ENCODE assay signal across 9 mouse cellular contexts in genomic region chr2:156474111-156474510, GRCm38 (mm10). TPM values are rescaled to one million over a fixed set of nuclear protein-coding genes. Genes with fewer than 3 reads are reported as not detected.
DNase-seq lines count a peak whose midpoint lies in the region; ATAC-seq and TF ChIP-seq lines count a peak whose summit lies in the region.
"Had no signal": no experiment of that assay in that cellular context is flagged by ENCODE, and none has a peak within 500 bp of the region (broad histone marks: within the 10 kb centered on the region; RNA-seq: fewer than 3 reads in every experiment).

No protein-coding gene starts in this region.

- no peaks in the 10 kb centered on the region for H3K27me3 ChIP-seq in hindbrain, postnatal 0 days (ENCODE audit: insufficient read depth, low read length)
- H3K27me3 ChIP-seq in hindbrain, embryonic 10.5 days (ENCODE audit: insufficient read depth, poor library complexity, severe bottlenecking), result peaks cover 37% of the 10 kb centered on the region
- no peaks in the 10 kb centered on the region for H3K27me3 ChIP-seq in neural tube, embryonic 15.5 days (replicated peaks)

- no peak overlapping the region for H3K27ac ChIP-seq in hindbrain, postnatal 0 days
- no peak overlapping the region for H3K27ac ChIP-seq in hindbrain, embryonic 10.5 days
- H3K27ac ChIP-seq in neural tube, embryonic 15.5 days (replicated peaks), result 0 out of 2 replicates have a peak overlapping the region, but pooled peaks have one; percentile 81

- TF ChIP-seq CTCF in hindbrain, postnatal 0 days (IDR thresholded peaks at IDR 0.05; ENCODE audit: low read depth), result no peak

- ATAC-seq in cerebellum, adult (ENCODE audit: insufficient number of reproducible peaks, low FRiP score, low TSS enrichment), result no peak
- 0 out of 2 replicates have a peak, but pooled peaks have one; percentile 6 for ATAC-seq in hindbrain, postnatal 0 days
- no peak for ATAC-seq in neural tube, embryonic 15.5 days (ENCODE audit: low FRiP score)

- DNase-seq in cerebellum, adult 11-12 months, result peak; percentile 65
- DNase-seq in hindbrain, postnatal 0 days (ENCODE audit: low spot score), result no peak
- DNase-seq in hindbrain, embryonic 10.5 days (ENCODE audit: low spot score), result no peak
- DNase-seq in lung, postnatal 10 days, result peak; percentile 9
- no peak for DNase-seq in lung, postnatal 14 days
- DNase-seq in layer of hippocampus, adult 9-10 months (ENCODE audit: low spot score), result no peak
- DNase-seq: B cell, adult 2 months had no signal

- no peak overlapping the region for H3K4me3 ChIP-seq in hindbrain, postnatal 0 days (ENCODE audit: low read length)
- no peak overlapping the region for H3K4me3 ChIP-seq in hindbrain, embryonic 10.5 days
- H3K4me3 ChIP-seq in neural tube, embryonic 15.5 days (replicated peaks), result no peak overlapping the region

- no peaks in the 10 kb centered on the region for H3K36me3 ChIP-seq in hindbrain, postnatal 0 days (ENCODE audit: insufficient read depth, low read length)
- no peaks in the 10 kb centered on the region for H3K36me3 ChIP-seq in hindbrain, embryonic 10.5 days
- H3K36me3 ChIP-seq in neural tube, embryonic 15.5 days, result no peaks in the 10 kb centered on the region

- H3K9me3 ChIP-seq in hindbrain, postnatal 0 days (ENCODE audit: low read length), result no peaks in the 10 kb centered on the region
- H3K9me3 ChIP-seq in hindbrain, embryonic 10.5 days, result no peaks in the 10 kb centered on the region
- H3K9me3 ChIP-seq in neural tube, embryonic 15.5 days (replicated peaks), result no peaks in the 10 kb centered on the region

- no peak overlapping the region for H3K9ac ChIP-seq in hindbrain, postnatal 0 days (replicated peaks; ENCODE audit: low read length)
- no peak overlapping the region for H3K9ac ChIP-seq in neural tube, embryonic 15.5 days (replicated peaks)

- peaks cover 21% of the 10 kb centered on the region for H3K4me1 ChIP-seq in hindbrain, postnatal 0 days (ENCODE audit: insufficient read depth, low read length)
- H3K4me1 ChIP-seq in hindbrain, embryonic 10.5 days (replicated peaks), result peaks cover 62% of the 10 kb centered on the region
- peaks cover 50% of the 10 kb centered on the region for H3K4me1 ChIP-seq in neural tube, embryonic 15.5 days

- 29% methylated on average over 3 of the region's 3 CpGs for WGBS in hindbrain, postnatal 0 days
- 54% methylated on average over 3 of the region's 3 CpGs for WGBS in hindbrain, embryonic 10.5 days
- WGBS in neural tube, embryonic 15.5 days, result 40% methylated on average over 3 of the region's 3 CpGs

- H3K4me2 ChIP-seq in hindbrain, postnatal 0 days (ENCODE audit: low read depth, low read length), result no peak overlapping the region
- peak overlapping the region; percentile 92 for H3K4me2 ChIP-seq in neural tube, embryonic 15.5 days

RNA-seq across cellular contexts. Expression of gene Epb41l1, which starts 53.4 kb away (rescaled TPM):
- total RNA-seq in hindbrain, postnatal 0 days (2014; rRNA removed), result 228 and 259 TPM in 2 replicates
- polyA plus RNA-seq in hindbrain, postnatal 0 days (2015; fragmentation: Nextera tagmentation; extraction: Ambion mirVana), result 10.7 and 11.2 TPM in 2 replicates
- 1.0 and 2.1 TPM in 2 replicates for polyA plus RNA-seq in hindbrain, embryonic 10.5 days (2016; fragmentation: Nextera tagmentation; extraction: Ambion mirVana)
- polyA plus RNA-seq in neural tube, embryonic 15.5 days (2015; fragmentation: Nextera tagmentation; extraction: Ambion mirVana), result 12.3 and 14.8 TPM in 2 replicates

Comparison
In these comparisons a context has a peak if more than half of its experiments do, and no peak if none do; other contexts are left out.
1. DNase-seq: peak in cerebellum, adult 11-12 months (single experiment) and lung, postnatal 10 days (single experiment); none in hindbrain, postnatal 0 days (single experiment), hindbrain, embryonic 10.5 days (single experiment), lung, postnatal 14 days (single experiment) and layer of hippocampus, adult 9-10 months (single experiment).